Mouse (Mus musculus) heart, postnatal 0 days (tissue): ENCODE results near the gene Dbt.

Source experiments
- CTCF ChIP-seq: IDR thresholded peaks from 2 replicates; pipeline ENCODE4 v1.5.1; 2016; ENCODE audit warnings: antibody characterized with exemption, control low read depth, low read depth
- EP300 ChIP-seq: IDR thresholded peaks from 2 replicates; pipeline ENCODE4 v1.6.1; 2016; ENCODE audit warnings: antibody characterized with exemption, low read depth

GRCm38 (mm10) chr3:116476686-116477298 is 36.1 kb upstream of the Dbt start:
- TF ChIP-seq CTCF (no peak), EP300 (no peak)
